Mouse (Mus musculus): ENCODE results near the gene Guca2a. TPM values are rescaled to one million over a fixed set of nuclear protein-coding genes. Genes with fewer than 3 reads are reported as not detected.

Guca2a gene
- total RNA-seq, 2 experiments from 2014 or later: not detected

Other genes starting within 250 kb of the Guca2a start
- gene Ccdc30, start 222.2 kb upstream of the Guca2a start, total RNA-seq (2021): 1 to 10 TPM; 8.2 to 8.7 TPM
- gene Ppcs, start 215.3 kb upstream of the Guca2a start, total RNA-seq (2021): 10 to 100 TPM; 39.4 to 41.0 TPM
- gene Zmynd12, start 214.9 kb upstream of the Guca2a start, total RNA-seq (2021): 1 to 10 TPM; 2.6 to 2.8 TPM
- gene Rimkla, start 145.1 kb upstream of the Guca2a start, total RNA-seq (2021): under 1 TPM; 0.10 to 0.13 TPM
- gene Foxj3, start 100.7 kb upstream of the Guca2a start, total RNA-seq (2021): 10 to 100 TPM; 39.0 to 41.6 TPM
- 1 to 10 TPM; 6.8 to 9.7 TPM for gene Frg2f1, start 98.2 kb upstream of the Guca2a start, total RNA-seq (2021)
- gene Guca2b, start 21.2 kb downstream of the Guca2a start, total RNA-seq (2021): under 1 TPM in 1 of 2 experiments, not detected in 1; 0.56 TPM
- gene Hivep3, start 96.1 kb downstream of the Guca2a start, total RNA-seq (2021): 1 to 10 TPM; 6.9 to 9.9 TPM

All from adrenal gland, adult 18-20 months (tissue).